Mouse (Mus musculus): ENCODE data around the gene Slc44a1. TPM values are rescaled to one million over a fixed set of nuclear protein-coding genes. Genes with fewer than 3 reads are reported as not detected.

Gene Slc44a1
- polyA plus RNA-seq, 2 experiments, result 26.6 to 56.4 TPM

DNA sequence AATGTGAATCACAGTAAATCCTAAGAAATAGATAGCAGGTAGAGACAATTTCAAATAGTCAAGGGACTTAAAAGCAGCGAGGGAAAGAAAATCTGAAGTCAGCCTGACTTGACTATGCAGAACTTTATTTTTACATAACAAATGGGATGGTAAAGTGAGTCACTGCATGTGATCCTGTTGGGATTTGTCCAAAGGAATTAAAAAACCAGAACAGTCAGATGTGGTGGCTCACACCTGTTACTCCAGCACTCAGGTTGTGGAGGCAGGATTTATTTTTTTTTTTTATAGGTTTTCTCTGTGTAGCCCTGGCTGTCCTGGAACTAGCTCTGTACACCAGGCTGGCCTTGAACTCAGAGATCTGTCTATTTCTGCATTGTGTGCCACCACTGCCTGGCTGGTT, 25.7 kb downstream of the Slc44a1 start:
- Histone ChIP-seq H3K4me3 (replicated peaks; ENCODE audit: low read length) (no peak overlapping the region), H3K9ac (ENCODE audit: low read depth, low read length, severe bottlenecking) (no peak overlapping the region), H3K9me3 (ENCODE audit: control insufficient read depth, low read length) (no peaks in the 10 kb centered on the region), H3K4me2 (replicated peaks; ENCODE audit: low read depth, low read length, severe bottlenecking) (no peak overlapping the region), H3K27me3 (ENCODE audit: control insufficient read depth, insufficient read depth, low read length) (no peaks in the 10 kb centered on the region), H3K36me3 (ENCODE audit: control insufficient read depth, insufficient read depth, low read length) (no peaks in the 10 kb centered on the region), H3K4me1 (ENCODE audit: control insufficient read depth, insufficient read depth, low read length) (peaks cover 4% of the 10 kb centered on the region; the same call in 1 of the 2 replicates), H3K27ac (replicated peaks; ENCODE audit: low read depth, low read length) (no peak overlapping the region)
- ATAC-seq (ENCODE audit: low FRiP score, low read depth) (no peak), DNase-seq (ENCODE audit: low spot score) (no peak)
- WGBS, result 70% methylated on average over 1 of the region's 1 CpGs
- TF ChIP-seq POLR2A (IDR thresholded peaks at IDR 0.05; ENCODE audit: borderline replicate concordance, extremely low read depth, insufficient read depth, insufficient read length), result no peak

DNA sequence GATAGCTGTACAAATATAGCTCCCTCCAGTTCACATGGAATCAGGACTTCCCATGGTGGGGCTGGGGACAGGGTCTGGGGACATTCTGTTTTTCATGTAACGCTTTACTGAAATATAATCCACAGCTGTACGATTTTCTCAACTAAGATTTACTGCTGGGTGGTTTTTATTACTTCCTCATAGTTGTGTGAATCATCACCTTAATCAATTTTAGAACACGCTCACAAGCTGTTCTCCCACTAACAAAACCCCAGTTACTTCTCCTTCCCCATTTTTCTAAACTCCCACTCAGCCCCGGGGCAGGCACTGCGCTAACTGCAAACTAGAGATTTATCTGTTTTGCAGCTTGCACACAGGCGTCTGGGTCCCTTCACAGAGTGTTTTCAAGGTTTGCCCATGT, 28.8 kb downstream of the Slc44a1 start:
- Histone ChIP-seq H3K4me3 (replicated peaks; ENCODE audit: low read length) (no peak overlapping the region), H3K36me3 (ENCODE audit: control insufficient read depth, insufficient read depth, low read length) (0 out of 2 replicates have a peak, but pooled peaks cover 3% of the 10 kb centered on the region), H3K9ac (ENCODE audit: low read depth, low read length, severe bottlenecking) (no peak overlapping the region), H3K4me1 (ENCODE audit: control insufficient read depth, insufficient read depth, low read length) (peaks cover 4% of the 10 kb centered on the region; the same call in 1 of the 2 replicates), H3K9me3 (ENCODE audit: control insufficient read depth, low read length) (no peaks in the 10 kb centered on the region), H3K27me3 (ENCODE audit: control insufficient read depth, insufficient read depth, low read length) (no peaks in the 10 kb centered on the region), H3K4me2 (replicated peaks; ENCODE audit: low read depth, low read length, severe bottlenecking) (no peak overlapping the region), H3K27ac (replicated peaks; ENCODE audit: low read depth, low read length) (no peak overlapping the region)
- 27% methylated on average over 6 of the region's 6 CpGs for WGBS
- ATAC-seq (ENCODE audit: low FRiP score, low read depth), result no peak
- no peak for DNase-seq (ENCODE audit: low spot score)
- TF ChIP-seq POLR2A (IDR thresholded peaks at IDR 0.05; ENCODE audit: borderline replicate concordance, extremely low read depth, insufficient read depth, insufficient read length), result no peak

DNA sequence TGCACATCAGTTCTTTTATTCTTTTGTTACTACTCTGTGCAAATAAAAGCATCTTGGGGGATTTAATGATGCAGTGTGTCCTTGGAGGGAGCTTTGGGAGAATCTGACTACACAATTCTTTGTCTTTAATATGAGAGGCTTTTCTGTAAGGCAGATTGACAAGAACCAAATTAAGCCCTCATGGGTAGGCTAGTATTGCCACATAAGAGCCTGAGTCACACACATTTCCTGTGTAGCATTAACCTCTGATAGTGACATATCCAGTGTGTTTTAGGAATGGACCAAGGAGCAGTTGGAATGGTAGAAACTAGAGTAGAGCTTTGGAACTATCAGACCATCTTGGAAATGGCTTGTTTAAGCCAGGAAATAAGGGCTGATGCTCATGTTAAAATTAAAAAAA, 33.9 kb downstream of the Slc44a1 start:
- Histone ChIP-seq H3K4me1 (ENCODE audit: control insufficient read depth, insufficient read depth, low read length) (peaks cover 10% of the 10 kb centered on the region; the same call in 1 of the 2 replicates), H3K27ac (replicated peaks; ENCODE audit: low read depth, low read length) (no peak overlapping the region), H3K9me3 (ENCODE audit: control insufficient read depth, low read length) (no peaks in the 10 kb centered on the region), H3K27me3 (ENCODE audit: control insufficient read depth, insufficient read depth, low read length) (no peaks in the 10 kb centered on the region), H3K4me2 (replicated peaks; ENCODE audit: low read depth, low read length, severe bottlenecking) (no peak overlapping the region), H3K9ac (ENCODE audit: low read depth, low read length, severe bottlenecking) (no peak overlapping the region), H3K36me3 (ENCODE audit: control insufficient read depth, insufficient read depth, low read length) (0 out of 2 replicates have a peak, but pooled peaks cover 3% of the 10 kb centered on the region), H3K4me3 (replicated peaks; ENCODE audit: low read length) (no peak overlapping the region)
- DNase-seq (ENCODE audit: low spot score) (no peak), ATAC-seq (ENCODE audit: low FRiP score, low read depth) (no peak)
- TF ChIP-seq POLR2A (IDR thresholded peaks at IDR 0.05; ENCODE audit: borderline replicate concordance, extremely low read depth, insufficient read depth, insufficient read length), result no peak

DNA sequence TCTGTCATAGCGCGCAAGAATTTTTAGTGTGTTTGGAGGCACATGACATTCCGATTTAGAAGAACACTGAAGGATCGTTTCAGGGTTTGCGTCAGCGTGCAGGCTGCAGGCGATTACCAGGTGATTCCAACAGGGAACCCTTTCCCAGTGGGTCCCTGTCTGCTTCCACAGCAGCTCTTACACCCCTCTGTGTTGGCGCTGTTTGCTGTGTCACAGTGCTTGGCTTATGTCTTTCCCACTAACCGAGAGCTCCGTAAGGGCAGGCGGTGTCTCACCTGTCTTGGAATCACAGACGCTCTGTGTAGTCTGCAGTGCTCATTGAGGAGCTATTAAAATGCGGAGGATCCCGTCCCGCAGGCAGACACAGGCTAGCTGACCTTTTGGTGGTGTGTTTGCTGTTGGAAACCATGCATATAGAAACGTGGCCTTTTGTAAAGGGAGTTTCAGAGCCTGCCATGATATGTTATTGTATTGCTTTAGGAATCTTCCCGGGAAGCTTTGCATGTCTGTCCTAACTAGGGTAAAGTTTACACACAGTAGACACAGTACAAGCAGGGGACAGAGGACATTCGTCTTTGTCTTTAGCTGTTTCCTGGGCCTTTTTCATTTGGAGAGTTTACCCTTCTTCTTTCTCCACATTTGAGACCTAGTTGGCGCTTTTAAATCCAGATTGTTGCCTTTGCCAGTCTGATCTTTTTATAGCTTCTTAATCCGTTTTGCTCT, 35.2 kb downstream of the Slc44a1 start:
- Histone ChIP-seq H3K4me1 (ENCODE audit: control insufficient read depth, insufficient read depth, low read length) (peaks cover 10% of the 10 kb centered on the region; the same call in 1 of the 2 replicates), H3K27ac (replicated peaks; ENCODE audit: low read depth, low read length) (no peak overlapping the region), H3K4me3 (replicated peaks; ENCODE audit: low read length) (no peak overlapping the region), H3K36me3 (ENCODE audit: control insufficient read depth, insufficient read depth, low read length) (0 out of 2 replicates have a peak, but pooled peaks cover 3% of the 10 kb centered on the region), H3K9ac (ENCODE audit: low read depth, low read length, severe bottlenecking) (no peak overlapping the region), H3K27me3 (ENCODE audit: control insufficient read depth, insufficient read depth, low read length) (no peaks in the 10 kb centered on the region), H3K4me2 (replicated peaks; ENCODE audit: low read depth, low read length, severe bottlenecking) (no peak overlapping the region), H3K9me3 (ENCODE audit: control insufficient read depth, low read length) (no peaks in the 10 kb centered on the region)
- no peak for TF ChIP-seq POLR2A (IDR thresholded peaks at IDR 0.05; ENCODE audit: borderline replicate concordance, extremely low read depth, insufficient read depth, insufficient read length)
- no peak for ATAC-seq (ENCODE audit: low FRiP score, low read depth)
- DNase-seq (ENCODE audit: low spot score), result no peak
- 73% methylated on average over 20 of the region's 20 CpGs for WGBS

DNA sequence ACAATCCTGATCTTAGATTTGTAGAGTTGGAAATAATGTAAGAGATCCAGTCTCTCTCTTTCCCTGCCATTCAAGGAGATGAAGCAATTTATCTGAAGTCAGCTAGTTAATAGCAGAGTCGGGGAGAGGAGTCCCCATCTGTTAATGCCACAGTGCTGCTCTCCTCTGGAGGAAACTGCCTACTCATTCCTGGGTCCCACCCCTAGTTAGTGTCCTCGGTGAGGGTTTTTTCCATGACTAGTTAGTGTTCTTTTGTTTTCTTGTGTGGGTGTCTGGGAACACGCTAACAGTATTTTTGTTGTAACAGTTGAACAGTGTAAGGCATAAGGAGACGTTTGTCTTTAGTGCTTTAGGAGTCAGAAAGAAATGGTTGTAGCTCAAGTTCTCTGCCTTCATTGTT, 38.4 kb downstream of the Slc44a1 start:
- Histone ChIP-seq H3K9ac (ENCODE audit: low read depth, low read length, severe bottlenecking) (no peak overlapping the region), H3K36me3 (ENCODE audit: control insufficient read depth, insufficient read depth, low read length) (no peaks in the 10 kb centered on the region; the same call in 1 of the 2 replicates), H3K4me3 (replicated peaks; ENCODE audit: low read length) (no peak overlapping the region), H3K27me3 (ENCODE audit: control insufficient read depth, insufficient read depth, low read length) (no peaks in the 10 kb centered on the region), H3K9me3 (ENCODE audit: control insufficient read depth, low read length) (no peaks in the 10 kb centered on the region), H3K4me1 (ENCODE audit: control insufficient read depth, insufficient read depth, low read length) (peaks cover 10% of the 10 kb centered on the region; the same call in 1 of the 2 replicates), H3K27ac (replicated peaks; ENCODE audit: low read depth, low read length) (no peak overlapping the region), H3K4me2 (replicated peaks; ENCODE audit: low read depth, low read length, severe bottlenecking) (no peak overlapping the region)
- DNase-seq (ENCODE audit: low spot score) (no peak), ATAC-seq (ENCODE audit: low FRiP score, low read depth) (no peak)
- 81% methylated on average over 4 of the region's 4 CpGs for WGBS
- TF ChIP-seq POLR2A (IDR thresholded peaks at IDR 0.05; ENCODE audit: borderline replicate concordance, extremely low read depth, insufficient read depth, insufficient read length), result no peak

Data from limb, embryonic 14.5 days (tissue).